Mouse (Mus musculus): Measurements from ENCODE around the gene Cpsf4.
A peak's percentile ranks its signal among the peaks of the same experiment; 100 is the strongest.
"Not testable (repeated sequence)": the region's sequence is repeated elsewhere in the genome, so short reads cannot be mapped to it uniquely, and the experiment has no call there.

The Cpsf4 gene

GRCm38 (mm10) chr5:145166536-145167305 is at the start of gene Cpsf4, which contains the start of gene Ptcd1:
Gene Cpsf4 (plus strand): TSS chr5:145167213.
Gene Ptcd1 (minus strand): TSS chr5:145167108.
- DNase-seq, result peak; percentile 99

DNA sequence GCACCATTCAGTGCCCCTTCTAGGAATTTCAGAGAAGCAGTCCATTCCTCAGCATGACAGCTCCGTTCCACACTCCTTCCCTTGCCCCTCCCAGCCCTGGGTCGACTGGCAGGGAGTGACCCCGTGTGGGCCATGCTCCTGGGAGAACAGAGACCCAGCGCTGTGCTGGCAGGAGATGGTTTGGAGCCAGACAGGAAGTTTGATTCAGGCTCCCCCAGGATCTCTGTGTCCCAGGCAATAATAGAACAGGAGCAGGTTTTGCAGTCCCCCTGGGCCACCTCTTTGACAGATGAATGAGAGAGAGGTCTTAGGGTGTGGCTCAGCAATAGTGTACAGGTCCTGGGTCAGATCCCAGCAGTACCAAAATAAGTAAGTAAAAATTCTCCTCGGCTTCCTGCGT is 49.0 kb upstream of the Cpsf4 start:
- DNase-seq, result no peak

DNA sequence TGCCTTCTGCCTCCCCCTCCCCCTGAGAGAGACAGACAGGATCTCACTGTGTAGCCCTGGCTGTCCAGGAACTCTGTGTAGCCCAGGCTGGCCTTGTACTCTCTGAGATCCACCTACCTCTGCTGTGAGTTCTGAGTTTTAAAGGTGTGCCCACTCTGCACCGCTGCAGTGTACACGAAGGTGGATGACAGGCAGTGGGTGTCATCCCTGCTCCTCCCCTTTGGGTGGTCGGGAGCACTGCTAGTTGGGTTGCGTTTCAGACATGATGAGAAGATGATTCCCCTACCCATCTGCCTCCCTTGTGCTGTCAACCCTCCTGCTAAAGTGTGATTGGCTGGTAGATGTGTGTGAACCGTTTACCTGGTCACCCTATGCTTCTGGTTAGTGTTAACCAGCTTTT is 48.6 kb upstream of the Cpsf4 start:
- DNase-seq, result no peak

DNA sequence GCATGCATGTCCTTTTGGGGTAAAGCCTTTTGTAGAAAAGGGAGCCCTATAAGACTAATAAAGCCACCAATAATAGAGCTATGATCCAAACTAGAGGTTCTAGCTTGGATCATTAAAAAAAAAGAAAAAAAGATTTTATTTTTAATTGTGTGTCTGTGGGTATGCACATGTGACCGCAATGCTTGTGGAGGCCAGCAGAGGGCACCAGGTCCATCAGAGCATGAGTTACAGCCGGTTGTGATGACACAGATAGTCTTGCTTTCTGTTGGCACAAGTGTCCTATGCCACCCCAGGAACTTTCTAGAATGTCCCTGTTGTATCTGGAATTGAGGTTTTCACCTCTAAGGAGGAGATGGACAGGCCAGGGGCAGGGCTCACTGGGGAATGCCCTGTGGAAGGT is 47.6 kb upstream of the Cpsf4 start:
- DNase-seq, result no peak

GRCm38 (mm10) chr5:145120921-145121320 is 46.1 kb upstream of the Cpsf4 start:
- DNase-seq, result no peak

GRCm38 (mm10) chr5:145123396-145123795 is 43.6 kb upstream of the Cpsf4 start:
- DNase-seq, result no peak

- no peak for DNase-seq
These were observed 40.4 kb upstream of the Cpsf4 start for GRCm38 (mm10) chr5:145126580-145126979.

- DNase-seq, result no peak
These were observed 37.9 kb upstream of the Cpsf4 start for GRCm38 (mm10) chr5:145129124-145129523.

- DNase-seq, result peak; percentile 51
These were observed 37.2 kb upstream of the Cpsf4 start for GRCm38 (mm10) chr5:145129773-145130172.

GRCm38 (mm10) chr5:145130191-145130590 is 36.8 kb upstream of the Cpsf4 start:
- peak; percentile 83 for DNase-seq

DNA sequence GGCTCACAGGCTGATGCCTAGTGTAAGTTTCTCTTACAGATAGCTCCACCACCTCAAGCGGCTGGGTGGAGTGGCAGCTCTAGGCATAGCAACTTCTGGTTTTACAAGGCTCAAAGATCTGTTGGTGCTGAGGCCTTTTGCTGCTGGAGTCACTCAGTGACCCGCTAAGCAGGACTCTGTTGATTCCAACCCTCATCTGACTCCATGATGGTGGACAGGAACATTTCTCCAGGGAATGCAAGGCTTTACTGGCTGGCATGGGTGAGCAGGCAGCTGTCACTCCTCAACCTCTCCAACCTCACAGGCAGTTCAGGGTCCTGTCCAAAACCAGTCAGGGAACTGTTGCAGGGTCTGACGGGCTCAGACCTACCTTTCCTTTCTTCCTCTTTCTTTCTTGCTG is 36.0 kb upstream of the Cpsf4 start:
- no peak for DNase-seq

- DNase-seq, result not testable (repeated sequence)
These were observed 33.7 kb upstream of the Cpsf4 start for GRCm38 (mm10) chr5:145133275-145133674.

DNA sequence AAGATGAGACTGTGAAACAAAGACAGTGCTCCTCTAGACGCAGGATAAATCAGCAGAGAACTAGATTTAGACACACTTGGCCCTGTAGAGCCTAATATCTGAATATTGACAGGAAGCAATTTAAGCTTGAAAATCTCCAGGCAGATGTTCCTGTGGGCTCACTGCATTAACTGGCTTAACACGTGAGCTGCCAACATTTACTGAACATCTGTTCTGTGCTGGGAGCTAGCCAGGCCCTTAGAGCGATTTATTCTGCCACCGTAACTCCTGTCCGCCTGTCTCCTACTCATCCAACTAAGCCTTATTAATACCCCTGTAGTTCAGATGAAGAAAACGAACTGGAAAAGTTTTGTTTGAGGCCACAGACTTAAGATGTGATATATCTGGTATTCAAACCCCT is 28.2 kb upstream of the Cpsf4 start:
- DNase-seq, result no peak

GRCm38 (mm10) chr5:145139571-145140519 is 27.2 kb upstream of the Cpsf4 start, which contains the start of the genes Pdap1 and Bud31:
Gene Pdap1 (minus strand): TSS chr5:145140238.
Gene Bud31 (plus strand): TSS chr5:145140362.
- DNase-seq, result peak; percentile 95

- DNase-seq, result no peak
These were observed 26.4 kb upstream of the Cpsf4 start for GRCm38 (mm10) chr5:145140611-145141010.

- DNase-seq, result no peak
These were observed 19.3 kb upstream of the Cpsf4 start for GRCm38 (mm10) chr5:145147748-145148147.

GRCm38 (mm10) chr5:145149294-145149693 is 17.7 kb upstream of the Cpsf4 start:
- no peak for DNase-seq

DNA sequence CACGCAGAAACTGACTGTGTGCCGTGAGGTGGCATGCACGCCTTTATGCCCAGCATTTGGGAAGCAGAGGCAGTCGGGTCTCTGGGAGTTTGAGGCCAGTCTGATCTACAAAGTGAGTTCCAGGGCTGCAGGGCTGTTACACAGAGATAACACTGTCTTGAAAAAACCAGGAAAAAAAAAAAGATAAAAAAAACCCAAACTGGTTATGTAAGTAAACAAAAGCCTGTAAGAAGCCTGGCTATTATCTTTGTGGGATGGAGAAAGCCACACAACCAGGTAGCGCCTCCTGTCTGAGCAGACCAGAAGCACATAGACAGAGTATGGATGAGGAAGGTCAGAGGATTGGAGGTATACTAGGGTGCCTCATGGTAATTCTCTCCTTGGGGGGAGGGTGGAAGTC is 14.3 kb upstream of the Cpsf4 start:
- no peak for DNase-seq

- no peak for DNase-seq
These were observed 5.7 kb upstream of the Cpsf4 start for GRCm38 (mm10) chr5:145161361-145161760.

DNA sequence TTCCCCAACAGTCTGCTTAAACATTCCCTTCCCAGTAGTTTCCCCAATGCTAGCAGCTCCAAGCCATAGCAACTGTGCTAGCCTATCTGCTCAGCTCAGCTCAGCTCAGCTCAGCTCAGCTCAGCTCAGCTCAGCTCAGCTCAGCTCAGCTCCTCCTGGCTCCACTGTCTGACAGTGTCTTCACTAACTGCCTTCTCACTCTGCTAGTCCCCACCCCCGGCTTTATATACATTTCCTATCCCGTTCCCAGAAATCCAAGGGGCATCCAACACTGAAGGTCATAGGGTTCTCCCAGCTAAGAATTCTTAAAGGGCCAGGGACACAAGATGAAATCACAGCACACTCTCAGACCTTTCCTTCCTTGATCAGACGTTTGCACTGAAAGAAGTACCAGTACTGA is 2.3 kb upstream of the Cpsf4 start:
- no peak for DNase-seq

DNA sequence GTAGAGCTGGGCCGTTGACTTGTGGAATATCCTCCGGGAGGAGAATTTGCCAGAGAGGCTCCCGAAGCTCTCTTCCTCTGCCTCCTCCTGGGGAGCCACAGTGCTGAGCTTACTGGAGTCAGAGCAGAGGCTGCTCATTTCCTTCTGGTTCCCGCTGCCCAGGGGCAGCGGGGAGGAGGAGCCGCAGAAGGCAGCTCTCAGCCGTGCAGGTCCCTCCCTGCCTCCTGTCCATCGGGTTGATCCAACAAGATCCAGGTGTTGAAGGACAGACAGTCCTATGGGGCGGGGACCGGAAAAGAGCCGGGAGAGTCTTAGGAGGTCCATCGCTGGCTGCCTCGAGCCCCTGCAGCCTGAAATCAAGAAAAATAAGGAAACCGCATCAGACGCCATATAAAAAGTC is 1.8 kb upstream of the Cpsf4 start:
- no peak for DNase-seq

DNA sequence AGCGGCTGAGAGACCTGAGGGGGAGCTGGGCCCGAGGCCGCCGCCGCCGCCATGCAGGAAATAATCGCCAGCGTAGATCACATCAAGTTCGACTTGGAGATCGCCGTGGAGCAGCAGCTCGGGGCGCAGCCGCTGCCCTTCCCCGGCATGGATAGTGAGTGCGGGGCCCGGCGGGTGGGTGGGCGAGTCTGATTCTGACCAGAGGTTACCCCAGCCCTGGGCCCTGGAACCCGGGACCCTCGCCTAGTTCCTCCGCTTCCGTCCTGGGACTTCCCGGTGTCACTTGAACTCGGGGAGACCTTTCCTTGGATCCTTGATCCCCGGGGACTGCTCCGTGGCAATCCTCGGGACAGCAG is 271 bp downstream of the Cpsf4 start:
- no peak for DNase-seq

GRCm38 (mm10) chr5:145178461-145178980 is 11.5 kb downstream of the Cpsf4 start:
- DNase-seq, result no peak

DNA sequence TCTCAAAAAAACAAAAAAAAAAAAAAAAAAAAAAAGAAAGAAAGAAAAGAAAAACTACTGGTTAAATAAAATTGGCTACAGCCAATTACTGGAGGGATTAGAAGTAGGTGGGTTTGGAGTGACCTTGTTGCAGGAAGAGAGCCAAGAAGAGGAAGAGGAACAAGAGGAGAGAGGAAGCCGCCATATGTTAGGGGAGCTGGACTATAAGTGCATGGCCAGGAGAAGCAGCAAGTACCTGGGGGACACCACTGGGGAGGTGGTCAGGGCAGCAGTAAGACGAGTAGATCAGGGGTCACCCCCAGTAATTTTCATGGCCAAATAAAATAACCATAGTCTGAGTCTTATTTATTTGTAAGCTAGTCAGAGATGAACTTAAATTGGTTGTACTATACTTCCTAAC is 18.2 kb downstream of the Cpsf4 start:
- no peak for DNase-seq

Measured in right cerebral cortex, adult 18-20 months (tissue).